Mouse (Mus musculus): ENCODE data around the gene Arl6ip1. TPM values are rescaled to one million over a fixed set of nuclear protein-coding genes. Genes with fewer than 3 reads are reported as not detected.
A peak's percentile ranks its signal among the peaks of the same experiment; 100 is the strongest.

The Arl6ip1 gene
- polyA plus RNA-seq, 1 experiment from 2014 or later: 357 TPM

DNA sequence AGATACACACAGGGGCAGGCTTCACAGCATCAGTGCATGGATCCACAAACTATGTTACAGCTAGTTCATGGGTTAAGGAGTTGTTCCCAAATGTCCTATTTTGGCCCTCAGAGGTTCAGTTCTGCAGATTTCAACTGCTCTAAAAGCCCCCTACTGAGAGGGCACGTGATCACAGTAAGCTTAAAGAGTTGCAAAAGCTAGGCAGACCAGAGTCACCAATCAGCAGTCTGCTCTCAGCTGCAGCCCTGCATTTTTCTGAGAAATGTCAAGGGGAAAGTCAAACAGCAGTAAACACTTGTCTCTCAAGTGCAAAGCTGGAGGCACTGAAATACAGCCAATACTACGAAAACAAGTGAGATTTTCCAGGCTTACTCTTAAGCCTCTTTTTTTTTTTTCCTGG is 10.3 kb downstream of the Arl6ip1 start:
- no peaks in the 10 kb centered on the region for H3K27me3 ChIP-seq (ENCODE audit: control insufficient read depth, insufficient read depth, low read length)
- no peak overlapping the region for H3K27ac ChIP-seq (ENCODE audit: low read depth, low read length)
- peaks cover 13% of the 10 kb centered on the region for H3K4me1 ChIP-seq (ENCODE audit: control insufficient read depth, insufficient read depth, low read length)
- ATAC-seq (ENCODE audit: low read depth): no peak
- H3K9ac ChIP-seq (replicated peaks; ENCODE audit: low read depth, low read length): no peak overlapping the region
- H3K4me2 ChIP-seq (ENCODE audit: low read depth, low read length): no peak overlapping the region
- H3K4me3 ChIP-seq (ENCODE audit: low read depth, low read length): no peak overlapping the region
- H3K36me3 ChIP-seq (ENCODE audit: control insufficient read depth, insufficient read depth, low read length): peaks cover 21% of the 10 kb centered on the region
- no peaks in the 10 kb centered on the region for H3K9me3 ChIP-seq (ENCODE audit: control insufficient read depth, low read length)
- 61% methylated on average over 2 of the region's 2 CpGs for WGBS

DNA sequence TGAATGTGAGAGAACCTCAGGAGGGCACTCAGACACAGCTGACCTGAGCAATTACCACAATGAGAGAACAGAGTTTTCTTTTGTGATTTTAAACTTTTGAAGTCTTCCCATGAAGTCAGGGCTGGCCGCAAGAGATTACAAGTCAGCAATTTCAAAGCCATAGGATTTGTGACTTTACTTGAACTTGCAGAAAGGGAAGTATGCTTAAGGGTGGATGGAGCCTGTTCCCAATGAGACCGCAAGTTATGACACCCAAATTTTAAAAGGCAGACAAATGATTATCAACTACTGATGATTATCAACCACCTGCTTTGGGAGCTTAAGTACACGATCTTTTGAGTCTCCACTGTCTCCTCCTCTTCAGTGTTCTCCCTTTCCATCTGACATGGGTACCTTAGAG is 11.0 kb downstream of the Arl6ip1 start:
- no peak for ATAC-seq (ENCODE audit: low read depth)
- peaks cover 21% of the 10 kb centered on the region for H3K36me3 ChIP-seq (ENCODE audit: control insufficient read depth, insufficient read depth, low read length)
- peaks cover 18% of the 10 kb centered on the region for H3K4me1 ChIP-seq (ENCODE audit: control insufficient read depth, insufficient read depth, low read length)
- no peak overlapping the region for H3K27ac ChIP-seq (ENCODE audit: low read depth, low read length)
- no peaks in the 10 kb centered on the region for H3K9me3 ChIP-seq (ENCODE audit: control insufficient read depth, low read length)
- WGBS: 82% methylated on average over 3 of the region's 3 CpGs
- H3K4me2 ChIP-seq (ENCODE audit: low read depth, low read length): no peak overlapping the region
- H3K4me3 ChIP-seq (ENCODE audit: low read depth, low read length): no peak overlapping the region
- no peaks in the 10 kb centered on the region for H3K27me3 ChIP-seq (ENCODE audit: control insufficient read depth, insufficient read depth, low read length)
- no peak overlapping the region for H3K9ac ChIP-seq (replicated peaks; ENCODE audit: low read depth, low read length)

DNA sequence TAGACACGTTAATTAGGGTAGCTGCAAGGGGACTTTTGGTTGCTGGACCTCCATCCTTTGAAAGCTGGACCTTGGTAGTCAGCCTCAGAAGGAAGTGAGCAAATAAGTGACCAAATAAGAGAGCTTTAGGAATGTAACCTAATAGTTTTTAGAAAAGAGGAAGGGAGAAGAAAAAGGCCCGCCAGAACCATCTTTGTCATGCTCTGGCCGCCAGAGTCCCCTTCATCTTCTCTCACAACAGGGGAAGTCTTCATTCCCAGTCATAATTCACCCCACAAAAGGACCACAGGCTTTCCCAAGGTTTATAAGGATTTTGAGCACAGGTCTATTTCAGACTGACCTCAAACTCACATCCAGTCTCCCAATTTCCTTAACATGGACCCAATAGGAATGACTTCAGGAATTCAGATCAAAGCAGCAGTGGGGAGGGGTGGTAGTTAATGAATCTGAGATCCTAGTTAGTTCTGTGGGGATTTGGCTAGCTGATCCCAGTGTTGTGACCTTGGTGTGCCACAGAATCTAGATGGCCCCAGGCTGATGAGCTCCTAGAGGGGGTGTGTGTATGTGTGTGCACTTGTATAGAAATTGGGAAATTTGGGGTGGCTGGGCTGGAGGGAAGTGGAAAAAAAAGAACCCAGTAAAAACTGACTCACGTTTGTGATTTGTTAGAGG is 11.8 kb downstream of the Arl6ip1 start:
- WGBS: 36% methylated on average over 4 of the region's 4 CpGs
- no peak for ATAC-seq (ENCODE audit: low read depth)
- H3K4me2 ChIP-seq (ENCODE audit: low read depth, low read length): no peak overlapping the region
- no peak overlapping the region for H3K27ac ChIP-seq (ENCODE audit: low read depth, low read length)
- no peak overlapping the region for H3K4me3 ChIP-seq (ENCODE audit: low read depth, low read length)
- H3K36me3 ChIP-seq (ENCODE audit: control insufficient read depth, insufficient read depth, low read length): peaks cover 27% of the 10 kb centered on the region
- peaks cover 22% of the 10 kb centered on the region for H3K4me1 ChIP-seq (ENCODE audit: control insufficient read depth, insufficient read depth, low read length)
- H3K9ac ChIP-seq (replicated peaks; ENCODE audit: low read depth, low read length): no peak overlapping the region
- no peaks in the 10 kb centered on the region for H3K9me3 ChIP-seq (ENCODE audit: control insufficient read depth, low read length)
- no peaks in the 10 kb centered on the region for H3K27me3 ChIP-seq (ENCODE audit: control insufficient read depth, insufficient read depth, low read length)

DNA sequence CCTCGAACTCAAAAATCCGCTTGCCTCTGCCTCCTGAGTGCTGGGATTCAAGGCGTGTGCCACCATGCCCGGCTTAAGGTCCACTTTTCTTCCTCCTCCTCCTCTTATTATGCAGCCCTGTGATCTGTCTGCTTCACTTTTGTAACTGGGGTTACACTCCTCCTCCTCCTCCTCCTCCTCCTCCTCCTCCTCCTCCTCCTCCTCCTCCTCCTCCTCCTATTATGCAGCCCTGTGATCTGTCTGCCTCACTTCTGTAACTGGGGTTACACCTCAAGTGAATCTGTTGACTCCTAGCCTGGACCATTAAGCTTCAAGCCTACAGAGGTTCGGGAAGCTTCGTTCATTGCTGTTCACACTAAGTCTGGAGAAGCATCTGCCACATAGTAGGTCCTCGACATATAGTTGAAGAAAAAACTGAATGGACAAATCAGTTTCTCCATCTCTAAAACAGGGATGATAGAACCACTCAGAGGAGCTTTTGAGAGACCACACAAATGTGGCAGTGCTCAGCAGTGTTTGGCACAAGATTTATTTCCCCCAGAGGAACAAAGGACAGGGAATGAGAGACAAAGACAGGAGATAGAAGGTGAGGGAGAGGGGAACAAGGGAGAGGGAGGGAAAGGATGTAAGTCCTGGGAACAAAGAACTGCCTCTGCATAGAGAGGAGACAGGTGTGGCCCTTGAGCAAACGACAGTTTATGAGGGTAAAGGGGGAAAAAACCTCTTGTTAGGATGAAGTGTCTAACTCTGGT is 12.5 kb downstream of the Arl6ip1 start:
- Histone ChIP-seq H3K4me3 (ENCODE audit: low read depth, low read length) (peak overlapping the region; percentile 94; the same call in 1 of the 2 replicates), H3K36me3 (ENCODE audit: control insufficient read depth, insufficient read depth, low read length) (peaks cover 30% of the 10 kb centered on the region), H3K9ac (replicated peaks; ENCODE audit: low read depth, low read length) (no peak overlapping the region), H3K27me3 (ENCODE audit: control insufficient read depth, insufficient read depth, low read length) (no peaks in the 10 kb centered on the region), H3K4me1 (ENCODE audit: control insufficient read depth, insufficient read depth, low read length) (peaks cover 22% of the 10 kb centered on the region), H3K4me2 (ENCODE audit: low read depth, low read length) (peak overlapping the region; percentile 87), H3K27ac (ENCODE audit: low read depth, low read length) (no peak overlapping the region; the same call in 1 of the 2 replicates), H3K9me3 (ENCODE audit: control insufficient read depth, low read length) (no peaks in the 10 kb centered on the region)
- WGBS: 8% methylated on average over 8 of the region's 8 CpGs
- peak; percentile 25 for ATAC-seq (ENCODE audit: low read depth)

DNA sequence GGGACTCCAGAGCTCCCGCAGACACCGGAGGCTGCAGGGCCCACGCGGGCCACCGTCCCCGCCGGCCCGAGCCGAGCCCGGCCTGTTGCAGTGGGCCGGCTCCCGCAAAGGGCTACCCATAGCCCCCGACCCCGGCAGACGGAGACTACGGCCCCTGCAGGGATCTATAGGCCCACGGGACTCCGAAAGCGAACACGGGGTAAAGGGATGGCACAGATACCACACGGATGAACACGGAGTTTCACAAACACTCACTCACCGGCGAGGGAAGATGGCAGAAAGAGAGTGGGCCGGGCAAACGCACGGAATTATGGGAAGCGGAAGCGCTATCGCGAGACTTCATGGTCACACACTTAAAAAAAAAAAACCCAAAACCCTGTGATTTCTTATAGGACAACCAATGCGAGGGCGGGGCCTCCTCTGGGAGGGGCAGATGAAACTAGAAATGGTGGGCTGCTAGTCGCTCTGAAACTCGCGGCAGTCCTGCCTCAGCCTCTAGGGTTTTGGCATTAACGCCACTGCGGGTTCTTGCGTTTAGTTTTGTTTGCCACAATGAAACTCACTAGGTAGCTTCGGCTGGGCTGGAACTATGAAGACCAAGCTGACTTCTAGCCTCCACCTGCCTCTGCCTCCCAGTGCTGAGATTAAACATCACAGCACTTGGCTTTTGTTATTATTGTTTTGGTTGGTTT is 13.4 kb downstream of the Arl6ip1 start, which contains the start of gene Rps15a:
Gene Rps15a, minus strand, starts transcription at position 312 of the 692 bp plus-strand sequence.
- peak within 1 kb of the TSS; percentile 87 for H3K4me2 ChIP-seq (ENCODE audit: low read depth, low read length)
- WGBS: 0% methylated on average over 40 of the region's 40 CpGs
- peak within 1 kb of the TSS; percentile 83 for H3K27ac ChIP-seq (ENCODE audit: low read depth, low read length)
- no peaks in the 10 kb centered on the region for H3K9me3 ChIP-seq (ENCODE audit: control insufficient read depth, low read length)
- H3K4me3 ChIP-seq (ENCODE audit: low read depth, low read length): peak within 1 kb of the TSS; percentile 94
- H3K9ac ChIP-seq (replicated peaks; ENCODE audit: low read depth, low read length): peak within 1 kb of the TSS; percentile 97
- H3K4me1 ChIP-seq (ENCODE audit: control insufficient read depth, insufficient read depth, low read length): peaks cover 30% of the 10 kb centered on the region
- ATAC-seq (ENCODE audit: low read depth): peak; percentile 84
- H3K27me3 ChIP-seq (ENCODE audit: control insufficient read depth, insufficient read depth, low read length): no peaks in the 10 kb centered on the region
- H3K36me3 ChIP-seq (ENCODE audit: control insufficient read depth, insufficient read depth, low read length): peaks cover 38% of the 10 kb centered on the region

DNA sequence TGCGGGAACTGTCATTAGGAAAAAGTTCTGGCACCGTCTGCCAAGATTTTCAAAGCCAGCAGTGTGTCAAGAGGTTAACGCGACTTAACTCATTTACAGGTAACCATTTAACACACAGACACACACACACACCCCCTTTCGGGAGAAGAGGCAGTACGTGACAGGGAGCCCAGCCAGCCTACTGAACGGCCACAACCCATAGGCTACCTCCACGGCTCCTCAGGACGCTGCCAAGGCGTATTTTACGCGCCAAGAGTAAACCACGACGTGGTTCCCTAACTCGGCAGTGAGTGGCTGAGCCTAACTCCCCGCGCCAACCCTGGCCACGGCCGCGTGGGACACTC is 14.0 kb downstream of the Arl6ip1 start:
- WGBS: under 1% methylated on average over 20 of the region's 20 CpGs
- H3K4me3 ChIP-seq (ENCODE audit: low read depth, low read length): peak overlapping the region; percentile 94
- peak overlapping the region; percentile 97 for H3K9ac ChIP-seq (replicated peaks; ENCODE audit: low read depth, low read length)
- peaks cover 37% of the 10 kb centered on the region for H3K36me3 ChIP-seq (ENCODE audit: control insufficient read depth, insufficient read depth, low read length)
- peak overlapping the region; percentile 87 for H3K4me2 ChIP-seq (ENCODE audit: low read depth, low read length)
- peak overlapping the region; percentile 83 for H3K27ac ChIP-seq (ENCODE audit: low read depth, low read length)
- H3K9me3 ChIP-seq (ENCODE audit: control insufficient read depth, low read length): no peaks in the 10 kb centered on the region
- no peaks in the 10 kb centered on the region for H3K27me3 ChIP-seq (ENCODE audit: control insufficient read depth, insufficient read depth, low read length)
- peaks cover 33% of the 10 kb centered on the region for H3K4me1 ChIP-seq (ENCODE audit: control insufficient read depth, insufficient read depth, low read length)
- no peak; the same call in 1 of the 2 replicates for ATAC-seq (ENCODE audit: low read depth)

DNA sequence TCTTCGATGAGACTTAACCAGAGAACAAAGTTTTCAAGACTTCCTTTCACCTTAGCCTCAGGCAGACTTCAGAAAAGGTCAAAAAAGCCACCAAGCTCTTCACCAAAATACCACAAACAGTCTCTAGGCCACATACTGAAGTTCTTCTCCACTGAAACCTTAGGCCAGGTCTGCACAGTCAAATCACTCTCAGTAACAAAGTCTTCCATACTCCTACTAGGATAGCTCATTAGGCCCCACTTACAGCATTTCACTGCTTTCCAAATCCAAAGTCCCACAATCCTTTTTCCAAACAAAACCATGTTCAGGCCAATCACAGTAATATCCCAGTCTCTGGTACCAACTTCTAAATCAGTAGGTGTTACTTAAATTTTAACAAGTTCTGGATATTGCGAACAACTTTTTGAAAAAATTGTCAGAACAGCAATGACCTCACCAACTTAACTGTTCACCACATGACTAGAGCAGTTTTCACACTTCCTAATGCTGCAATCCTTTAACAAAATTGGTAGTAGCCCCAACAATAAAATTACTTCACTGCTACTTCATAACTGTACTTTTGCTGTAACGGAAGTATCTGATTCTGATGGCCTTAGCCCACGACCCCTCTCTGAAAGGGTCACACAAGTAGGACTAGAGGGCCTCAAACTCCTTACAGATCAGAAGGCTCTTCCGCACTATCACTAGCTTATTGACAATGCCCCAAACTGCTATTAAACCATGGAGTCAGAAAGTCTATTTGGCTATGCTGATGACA is 15.7 kb downstream of the Arl6ip1 start:
- WGBS: 73% methylated on average over 5 of the region's 5 CpGs
- H3K9me3 ChIP-seq (ENCODE audit: control insufficient read depth, low read length): no peaks in the 10 kb centered on the region
- H3K4me1 ChIP-seq (ENCODE audit: control insufficient read depth, insufficient read depth, low read length): peaks cover 33% of the 10 kb centered on the region
- no peak overlapping the region for H3K9ac ChIP-seq (replicated peaks; ENCODE audit: low read depth, low read length)
- H3K27ac ChIP-seq (ENCODE audit: low read depth, low read length): no peak overlapping the region
- peak overlapping the region; percentile 2; the same call in 1 of the 2 replicates for H3K4me3 ChIP-seq (ENCODE audit: low read depth, low read length)
- peak overlapping the region; percentile 87 for H3K4me2 ChIP-seq (ENCODE audit: low read depth, low read length)
- peaks cover 43% of the 10 kb centered on the region for H3K36me3 ChIP-seq (ENCODE audit: control insufficient read depth, insufficient read depth, low read length)
- ATAC-seq (ENCODE audit: low read depth): no peak
- H3K27me3 ChIP-seq (ENCODE audit: control insufficient read depth, insufficient read depth, low read length): no peaks in the 10 kb centered on the region

DNA sequence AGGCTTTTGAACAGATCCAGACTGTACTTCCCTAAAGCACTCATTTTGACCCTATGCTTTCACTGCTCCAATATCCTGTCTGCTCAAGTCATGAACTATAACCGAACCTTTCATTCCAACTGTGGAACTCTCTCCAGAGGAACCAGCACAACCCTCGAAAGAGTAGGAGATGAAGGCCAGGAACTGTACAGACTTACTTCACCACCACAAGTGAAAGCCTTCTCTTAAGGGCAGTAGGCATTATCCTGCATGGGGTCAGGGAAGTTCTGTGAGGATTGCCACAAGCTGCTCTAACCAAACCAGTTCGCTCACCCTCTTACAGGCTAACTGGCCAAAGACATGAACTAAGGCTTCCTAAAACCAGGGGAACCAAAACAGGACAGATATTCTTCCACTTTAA is 18.3 kb downstream of the Arl6ip1 start:
- ATAC-seq (ENCODE audit: low read depth): no peak
- 90% methylated on average over 3 of the region's 3 CpGs for WGBS
- no peak overlapping the region for H3K9ac ChIP-seq (replicated peaks; ENCODE audit: low read depth, low read length)
- no peak overlapping the region for H3K27ac ChIP-seq (ENCODE audit: low read depth, low read length)
- H3K4me3 ChIP-seq (ENCODE audit: low read depth, low read length): no peak overlapping the region
- H3K9me3 ChIP-seq (ENCODE audit: control insufficient read depth, low read length): no peaks in the 10 kb centered on the region
- peaks cover 33% of the 10 kb centered on the region for H3K4me1 ChIP-seq (ENCODE audit: control insufficient read depth, insufficient read depth, low read length)
- H3K27me3 ChIP-seq (ENCODE audit: control insufficient read depth, insufficient read depth, low read length): no peaks in the 10 kb centered on the region
- H3K36me3 ChIP-seq (ENCODE audit: control insufficient read depth, insufficient read depth, low read length): peaks cover 65% of the 10 kb centered on the region
- peak overlapping the region; percentile 23; the same call in 1 of the 2 replicates for H3K4me2 ChIP-seq (ENCODE audit: low read depth, low read length)
